ENCODE assay signal across 34 mouse cellular contexts in the genomic region with DNA sequence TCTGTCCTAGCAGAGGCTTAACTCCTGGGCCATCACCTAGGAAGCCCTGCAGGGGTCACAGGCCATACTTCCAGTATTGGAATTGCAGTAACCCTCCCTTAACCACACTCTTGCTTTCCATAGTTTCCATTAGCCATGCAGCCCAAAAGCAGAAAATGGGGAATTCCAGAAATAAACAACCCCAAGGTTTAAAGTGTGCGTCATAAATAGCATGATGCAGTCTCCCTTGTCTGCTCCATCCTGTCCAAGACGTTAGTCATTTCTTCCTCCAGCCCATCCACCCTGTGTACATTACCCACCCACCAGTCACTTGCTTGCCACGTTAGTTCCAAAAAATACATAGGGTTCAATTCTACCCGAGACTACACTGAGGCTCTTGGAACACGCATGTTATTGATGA. TPM values are rescaled to one million over a fixed set of nuclear protein-coding genes. Genes with fewer than 3 reads are reported as not detected.
"Had no signal": no experiment of that assay in that cellular context is flagged by ENCODE, and none has a peak within 500 bp of the region (broad histone marks: within the 10 kb centered on the region; RNA-seq: fewer than 3 reads in every experiment).

No protein-coding gene starts in this region.

- ATAC-seq: hindbrain, embryonic 16.5 days; hindbrain, postnatal 0 days; inflammation-experienced regulatory T-cells, adult 6 months had no signal

- H3K27me3 ChIP-seq: heart, embryonic 12.5 days; heart, embryonic 15.5 days; hindbrain, embryonic 12.5 days; hindbrain, embryonic 15.5 days; kidney, embryonic 15.5 days had no signal

- H3K9me3 ChIP-seq: heart, embryonic 10.5 days; heart, embryonic 12.5 days; heart, embryonic 13.5 days; heart, embryonic 15.5 days; hindbrain, embryonic 10.5 days; hindbrain, embryonic 12.5 days; hindbrain, embryonic 13.5 days; hindbrain, embryonic 15.5 days; kidney, embryonic 15.5 days had no signal

- H3K36me3 ChIP-seq: heart, embryonic 10.5 days; heart, embryonic 12.5 days; heart, embryonic 13.5 days; heart, embryonic 15.5 days; hindbrain, embryonic 10.5 days; hindbrain, embryonic 12.5 days; hindbrain, embryonic 13.5 days; hindbrain, embryonic 15.5 days; kidney, embryonic 15.5 days had no signal

- DNase-seq: heart, postnatal 10 days; heart, postnatal 14 days; heart, postnatal 36 days; heart, postnatal 4 days; kidney, adult 11 months; kidney, adult 18-20 months; kidney, adult 2 months; kidney, adult 8-10 months; kidney, adult 9 months; kidney, postnatal 10 days; kidney, postnatal 14 days; kidney, postnatal 25 days; kidney, postnatal 36 days; kidney, postnatal 4 days; layer of hippocampus, adult 9-11 months; layer of hippocampus, postnatal 36 days had no signal

- H3K9ac ChIP-seq: heart, embryonic 12.5 days; heart, embryonic 13.5 days; heart, embryonic 15.5 days; hindbrain, embryonic 12.5 days; hindbrain, embryonic 13.5 days; hindbrain, embryonic 14.5 days; hindbrain, embryonic 15.5 days; kidney, embryonic 15.5 days had no signal

- H3K4me3 ChIP-seq: heart, embryonic 10.5 days; heart, embryonic 12.5 days; heart, embryonic 13.5 days; heart, embryonic 15.5 days; hindbrain, embryonic 10.5 days; hindbrain, embryonic 12.5 days; hindbrain, embryonic 13.5 days; hindbrain, embryonic 15.5 days; kidney, embryonic 15.5 days; layer of hippocampus, adult 2 months; left cerebral cortex, adult 2 months had no signal

- H3K4me2 ChIP-seq: heart, embryonic 11.5 days; heart, embryonic 12.5 days; heart, embryonic 13.5 days; heart, embryonic 15.5 days; hindbrain, embryonic 12.5 days; hindbrain, embryonic 13.5 days; hindbrain, embryonic 14.5 days; hindbrain, embryonic 15.5 days; kidney, embryonic 15.5 days had no signal

- H3K27ac ChIP-seq: heart, embryonic 10.5 days; heart, embryonic 13.5 days; heart, embryonic 15.5 days; hindbrain, embryonic 10.5 days; hindbrain, embryonic 12.5 days; hindbrain, embryonic 13.5 days; hindbrain, embryonic 14.5 days; hindbrain, embryonic 15.5 days; hindbrain, postnatal 0 days; kidney, postnatal 0 days; layer of hippocampus, adult 2 months; left cerebral cortex, adult 2 months had no signal

RNA-seq across cellular contexts. Expression of a gene that starts 13.7 kb away (rescaled TPM):
- polyA plus RNA-seq: heart, embryonic 13.5 days; heart, postnatal 0 days; inflammation-experienced regulatory T-cells, adult 6 months; kidney, adult 2 months had no signal
